Mouse (Mus musculus) midbrain, embryonic 11.5 days (tissue): ENCODE results near the gene Prss33. TPM values are rescaled to one million over a fixed set of nuclear protein-coding genes. Genes with fewer than 3 reads are reported as not detected.

Experiments
- ATAC-seq: fragments of 200-750 bp; cut with Nextera tagmentation; 2 replicates; pipeline ENCODE4 v1.8.0; 2017; ENCODE audit warnings: moderate TSS enrichment, moderate library complexity; ENCODE audit not compliant: low FRiP score
- DNase-seq: peaks from one replicate; pipeline ENCODE4 v3.0.0; 2015; ENCODE audit warnings: low spot score; ENCODE audit errors: missing footprints
- H3K27ac ChIP-seq: fragments of 300-500 bp; sonication (generic); 2 replicates; pipeline ENCODE4 v1.5.1; 2014; ENCODE audit warnings: low read depth, low read length
- H3K27me3 ChIP-seq: fragments of 300-500 bp; sonication (generic); 2 replicates; pipeline ENCODE4 v1.6.1; 2014; ENCODE audit warnings: mild to moderate bottlenecking, low read length, moderate library complexity, mixed read lengths; ENCODE audit not compliant: control insufficient read depth, insufficient read depth
- H3K36me3 ChIP-seq: fragments of 300-500 bp; sonication (generic); 2 replicates; pipeline ENCODE4 v1.6.1; 2014; ENCODE audit warnings: mild to moderate bottlenecking, low read length, moderate library complexity, mixed read lengths; ENCODE audit not compliant: control insufficient read depth, insufficient read depth
- H3K4me1 ChIP-seq: fragments of 300-500 bp; sonication (generic); 2 replicates; pipeline ENCODE4 v1.6.1; 2014; ENCODE audit warnings: low read length; ENCODE audit not compliant: control insufficient read depth, insufficient read depth
- H3K4me2 ChIP-seq: fragments of 300-500 bp; sonication (generic); 2 replicates; pipeline ENCODE4 v1.6.1; 2014; ENCODE audit warnings: mild to moderate bottlenecking, moderate library complexity
- H3K4me3 ChIP-seq: fragments of 300-500 bp; sonication (generic); 2 replicates; pipeline ENCODE4 v1.5.1; 2014; ENCODE audit warnings: low read depth, low read length
- H3K9ac ChIP-seq: fragments of 300-500 bp; sonication (generic); 2 replicates; pipeline ENCODE4 v1.6.1; 2014; ENCODE audit warnings: low read length
- H3K9me3 ChIP-seq: fragments of 300-500 bp; sonication (generic); 2 replicates; pipeline ENCODE4 v1.6.1; 2016; ENCODE audit warnings: low read length; ENCODE audit not compliant: control insufficient read depth
- WGBS: fragments of 180-500 bp; shearing (Covaris S2); extraction: QIAGEN DNeasy Blood & Tissue Kit; methylation state at CpG from one replicate; pipeline ENCODE4 v1.1.7; 2014; 5-methylcytosine and 5-hydroxymethylcytosine counted together
- polyA plus RNA-seq: library from polyadenylated mRNA; unstranded; fragments of >200 nt; fragmentation: Nextera tagmentation; extraction: Ambion mirVana; gene quantifications from 2 replicates; pipeline ENCODE4 v1.2.1, GENCODE M21; 2014

The Prss33 gene
- polyA plus RNA-seq, 1 experiment from 2014 or later = 0.27 TPM

DNA sequence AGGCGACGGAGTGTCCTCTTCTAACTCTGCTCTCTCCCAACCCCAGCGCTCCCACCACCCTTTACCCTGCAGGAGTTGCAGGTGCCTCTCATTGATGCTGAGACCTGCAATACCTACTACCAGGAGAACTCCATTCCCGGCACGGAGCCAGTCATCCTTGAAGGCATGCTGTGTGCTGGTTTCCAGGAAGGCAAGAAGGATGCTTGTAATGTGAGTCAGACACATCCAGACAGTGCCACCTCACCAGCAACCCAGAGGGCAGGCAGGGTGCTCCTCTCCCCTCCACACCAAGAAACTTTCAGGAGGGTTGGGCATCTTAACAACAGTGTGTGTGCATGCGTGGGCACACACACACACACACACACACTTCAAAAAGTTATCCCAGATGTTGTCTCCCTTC, 21.3 kb upstream of the Prss33 start:
- 80% methylated on average over 6 of the region's 6 CpGs for WGBS

GRCm38 (mm10) chr17:23854229-23854765, 18.4 kb upstream of the Prss33 start:
- no peaks in the 10 kb centered on the region for H3K9me3 ChIP-seq
- no peak overlapping the region for H3K4me3 ChIP-seq
- 90% methylated on average over 10 of the region's 10 CpGs for WGBS
- DNase-seq (no peak), ATAC-seq (no peak)
- H3K9ac ChIP-seq = no peak overlapping the region
- no peak overlapping the region for H3K27ac ChIP-seq
- no peaks in the 10 kb centered on the region for H3K4me1 ChIP-seq
- no peaks in the 10 kb centered on the region for H3K27me3 ChIP-seq
- no peak overlapping the region for H3K4me2 ChIP-seq
- no peaks in the 10 kb centered on the region for H3K36me3 ChIP-seq

More for the DNA sequence above, 21.3 kb upstream of the Prss33 start:
- H3K9me3 ChIP-seq = no peaks in the 10 kb centered on the region
- H3K27me3 ChIP-seq = no peaks in the 10 kb centered on the region
- H3K4me1 ChIP-seq = no peaks in the 10 kb centered on the region
- ATAC-seq (no peak), DNase-seq (no peak)
- no peaks in the 10 kb centered on the region for H3K36me3 ChIP-seq
- H3K4me3 ChIP-seq = no peak overlapping the region
- H3K4me2 ChIP-seq = no peak overlapping the region
- no peak overlapping the region for H3K9ac ChIP-seq
- H3K27ac ChIP-seq = no peak overlapping the region

- DNase-seq (peak; percentile 88), ATAC-seq (peak; percentile 39)
- H3K9ac ChIP-seq = no peak overlapping the region
- H3K27ac ChIP-seq = no peak overlapping the region
- H3K4me2 ChIP-seq = no peak overlapping the region
- H3K27me3 ChIP-seq = no peaks in the 10 kb centered on the region
- 31% methylated on average over 5 of the region's 5 CpGs for WGBS
- H3K9me3 ChIP-seq = no peaks in the 10 kb centered on the region
- no peak overlapping the region for H3K4me3 ChIP-seq
- H3K36me3 ChIP-seq = no peaks in the 10 kb centered on the region
- no peaks in the 10 kb centered on the region for H3K4me1 ChIP-seq
Observed at GRCm38 (mm10) chr17:23853292-23853691, 17.4 kb upstream of the Prss33 start.

DNA sequence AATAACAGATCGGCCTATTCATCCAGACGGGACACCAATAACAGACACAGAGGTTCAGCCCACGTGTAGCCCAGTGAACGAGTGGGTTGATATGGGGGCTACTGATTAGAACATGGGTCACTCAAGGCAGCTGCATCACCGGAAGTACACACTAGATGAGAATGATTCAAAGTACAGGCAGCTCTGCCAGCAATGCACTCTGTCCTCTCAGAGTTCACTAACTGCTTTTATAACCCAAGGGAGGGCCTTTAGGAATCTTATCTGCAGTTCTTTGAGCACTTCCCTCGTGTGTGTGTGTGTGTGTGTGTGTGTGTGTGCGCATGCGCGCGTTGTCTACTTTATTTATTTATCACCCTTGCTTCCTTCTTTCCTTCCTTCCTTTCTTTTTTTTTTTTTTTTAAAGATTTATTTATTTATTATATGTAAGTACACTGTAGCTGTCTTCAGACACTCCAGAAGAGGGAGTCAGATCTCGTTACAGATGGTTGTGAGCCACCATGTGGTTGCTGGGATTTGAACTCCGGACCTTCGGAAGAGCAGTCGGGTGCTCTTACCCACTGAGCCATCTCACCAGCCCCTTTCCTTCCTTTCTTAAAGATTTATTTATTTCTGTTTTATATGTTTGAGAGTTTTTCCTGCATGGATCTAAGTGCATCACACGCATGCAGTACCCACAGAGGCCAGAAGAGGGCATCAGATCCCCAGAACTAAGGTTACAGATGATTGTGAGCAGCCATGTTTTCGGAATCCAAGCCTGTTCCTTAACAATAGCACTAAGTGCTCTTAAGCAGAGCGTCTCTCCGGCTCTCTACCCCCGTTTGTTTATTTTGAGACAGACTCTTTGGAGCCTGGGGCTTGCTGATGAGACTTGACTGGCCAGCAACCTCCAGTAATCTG, 15.2 kb upstream of the Prss33 start:
- peak; percentile 62; the same call in 1 of the 2 replicates for ATAC-seq
- H3K27ac ChIP-seq = no peak overlapping the region
- 62% methylated on average over 18 of the region's 19 CpGs for WGBS

DNA sequence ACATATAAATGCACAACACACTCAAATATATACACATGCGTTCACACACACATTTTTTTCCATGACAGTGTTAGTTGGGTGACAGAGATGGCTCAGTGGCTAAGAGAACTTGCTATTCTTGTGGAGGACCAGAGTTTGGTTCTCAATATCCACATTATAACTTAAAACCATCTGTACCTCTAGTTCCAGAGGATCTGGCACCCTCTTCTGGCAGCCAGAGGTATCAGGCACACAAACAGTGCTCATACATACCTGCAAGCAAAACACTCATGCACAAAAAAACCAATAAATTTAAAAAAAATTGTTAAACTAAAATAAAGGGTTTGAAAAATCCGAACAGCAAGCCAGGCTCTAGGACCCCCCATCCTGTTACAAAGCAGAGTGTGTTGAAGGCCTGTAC, 14.2 kb upstream of the Prss33 start:
- no peaks in the 10 kb centered on the region for H3K36me3 ChIP-seq
- no peak overlapping the region for H3K27ac ChIP-seq
- 64% methylated on average over 2 of the region's 2 CpGs for WGBS
- DNase-seq (no peak), ATAC-seq (no peak)
- no peak overlapping the region for H3K4me2 ChIP-seq
- no peak overlapping the region for H3K4me3 ChIP-seq
- H3K4me1 ChIP-seq = no peaks in the 10 kb centered on the region
- H3K27me3 ChIP-seq = no peaks in the 10 kb centered on the region
- H3K9ac ChIP-seq = no peak overlapping the region
- no peaks in the 10 kb centered on the region for H3K9me3 ChIP-seq

More for the DNA sequence above, 15.2 kb upstream of the Prss33 start:
- Histone ChIP-seq H3K9ac (no peak overlapping the region), H3K4me2 (no peak overlapping the region), H3K27me3 (no peaks in the 10 kb centered on the region), H3K4me1 (no peaks in the 10 kb centered on the region), H3K36me3 (no peaks in the 10 kb centered on the region), H3K9me3 (no peaks in the 10 kb centered on the region), H3K4me3 (no peak overlapping the region)
- peak; percentile 96 for DNase-seq

- no peaks in the 10 kb centered on the region for H3K4me1 ChIP-seq
- no peaks in the 10 kb centered on the region for H3K27me3 ChIP-seq
- H3K9ac ChIP-seq = no peak within 1 kb of the TSS
- peak; percentile 89 for DNase-seq
- no peaks in the 10 kb centered on the region for H3K9me3 ChIP-seq
- ATAC-seq = peak; percentile 50; the same call in 1 of the 2 replicates
- no peak within 1 kb of the TSS for H3K27ac ChIP-seq
- 13% methylated on average over 19 of the region's 19 CpGs for WGBS
- 0 out of 2 replicates have a peak within 1 kb of the TSS, but pooled peaks have one; percentile 1 for H3K4me3 ChIP-seq
- no peaks in the 10 kb centered on the region for H3K36me3 ChIP-seq
- peak within 1 kb of the TSS; percentile 20; the same call in 1 of the 2 replicates for H3K4me2 ChIP-seq
Observed at GRCm38 (mm10) chr17:23843812-23844273, 8.0 kb upstream of the Prss33 start, which contains the start of the genes Prss32 and Prss41. Gene Prss32 (plus strand): TSS chr17:23843855. Gene Prss41 (minus strand): TSS chr17:23844172.

GRCm38 (mm10) chr17:23843141-23843811, 7.4 kb upstream of the Prss33 start:
- Histone ChIP-seq H3K9me3 (no peaks in the 10 kb centered on the region), H3K4me2 (peak overlapping the region; percentile 20; the same call in 1 of the 2 replicates), H3K27ac (no peak overlapping the region), H3K4me1 (no peaks in the 10 kb centered on the region), H3K27me3 (no peaks in the 10 kb centered on the region), H3K36me3 (no peaks in the 10 kb centered on the region), H3K9ac (no peak overlapping the region), H3K4me3 (no peak overlapping the region)
- 34% methylated on average over 23 of the region's 23 CpGs for WGBS
- no peak for DNase-seq
- peak; percentile 40 for ATAC-seq

- Histone ChIP-seq H3K9me3 (no peaks in the 10 kb centered on the region), H3K27me3 (no peaks in the 10 kb centered on the region), H3K36me3 (no peaks in the 10 kb centered on the region), H3K4me1 (peaks cover 1% of the 10 kb centered on the region; the same call in 1 of the 2 replicates), H3K9ac (no peak overlapping the region), H3K4me2 (no peak overlapping the region), H3K4me3 (no peak overlapping the region), H3K27ac (no peak overlapping the region)
- DNase-seq (peak; percentile 96), ATAC-seq (peak; percentile 22; the same call in 1 of the 2 replicates)
- WGBS = 27% methylated on average over 4 of the region's 4 CpGs
Observed at GRCm38 (mm10) chr17:23841145-23841544, 5.3 kb upstream of the Prss33 start.
